ENCODE assay signal across 14 mouse cellular contexts in the genomic region with DNA sequence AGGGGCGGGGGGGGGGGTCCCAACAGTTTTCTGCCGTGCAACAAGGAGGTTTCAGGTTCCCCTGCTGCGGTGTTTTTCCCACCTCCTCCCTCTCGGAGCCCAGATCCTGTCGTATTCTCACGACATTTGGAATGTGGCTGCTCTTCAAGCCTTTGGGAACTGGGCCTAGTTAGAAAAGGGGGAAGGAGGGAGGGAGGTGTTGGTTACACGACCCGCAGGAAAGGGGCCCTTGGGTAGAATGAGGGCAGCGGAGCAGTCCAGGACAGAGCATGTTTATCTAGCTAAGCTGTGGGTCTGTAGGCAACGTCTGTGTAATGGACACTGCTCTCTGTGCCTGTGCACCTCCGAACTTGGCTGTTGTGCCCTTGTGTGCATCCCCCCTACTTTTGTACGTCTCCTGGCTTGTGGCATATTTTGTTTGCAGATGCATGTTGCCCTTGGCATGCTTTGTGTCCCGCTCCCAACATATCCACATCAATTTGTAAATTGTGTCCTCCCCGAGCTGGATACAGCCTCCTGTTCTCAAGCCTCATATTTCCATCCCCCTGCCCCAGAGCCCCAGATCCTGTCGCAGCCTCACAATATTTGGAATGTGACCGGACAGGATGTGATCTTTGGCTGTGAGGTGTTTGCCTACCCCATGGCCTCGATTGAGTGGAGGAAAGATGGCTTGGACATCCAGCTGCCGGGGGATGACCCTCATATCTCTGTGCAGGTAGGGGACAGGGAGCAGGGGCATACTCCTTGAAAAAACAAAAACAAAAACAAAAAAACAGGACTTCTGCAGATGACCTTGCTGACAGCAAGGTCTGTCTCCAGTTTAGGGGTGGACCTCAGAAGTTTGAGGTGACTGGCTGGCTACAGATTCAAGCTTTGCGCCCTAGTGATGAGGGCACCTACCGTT. TPM values are rescaled to one million over a fixed set of nuclear protein-coding genes. Genes with fewer than 3 reads are reported as not detected.
DNase-seq lines count a peak whose midpoint lies in the region; ATAC-seq lines count a peak whose summit lies in the region.
"Had no signal": no experiment of that assay in that cellular context is flagged by ENCODE, and none has a peak within 500 bp of the region (broad histone marks: within the 10 kb centered on the region; RNA-seq: fewer than 3 reads in every experiment).

No protein-coding gene starts in this region.

- H3K4me2 ChIP-seq in heart, embryonic 12.5 days, result peak overlapping the region; percentile 98; the same call in 1 of the 2 replicates
- 0 out of 2 replicates have a peak overlapping the region, but pooled peaks have one; percentile 9 for H3K4me2 ChIP-seq in lung, embryonic 15.5 days
- peak overlapping the region; percentile 93 for H3K4me2 ChIP-seq in embryonic facial prominence, embryonic 12.5 days (replicated peaks)

- H3K4me1 ChIP-seq in heart, embryonic 12.5 days (replicated peaks), result peaks cover 63% of the 10 kb centered on the region
- H3K4me1 ChIP-seq in lung, embryonic 15.5 days, result peaks cover 64% of the 10 kb centered on the region
- H3K4me1 ChIP-seq in embryonic facial prominence, embryonic 12.5 days, result peaks cover 58% of the 10 kb centered on the region
- peaks cover 63% of the 10 kb centered on the region for H3K4me1 ChIP-seq in limb, embryonic 10.5 days

- no peak overlapping the region for H3K4me3 ChIP-seq in heart, embryonic 12.5 days
- H3K4me3 ChIP-seq in lung, embryonic 15.5 days, result no peak overlapping the region
- peak overlapping the region; percentile 59; the same call in 1 of the 2 replicates for H3K4me3 ChIP-seq in embryonic facial prominence, embryonic 12.5 days
- peak overlapping the region; percentile 41 for H3K4me3 ChIP-seq in limb, embryonic 10.5 days

- H3K9ac ChIP-seq in heart, embryonic 12.5 days, result no peak overlapping the region
- H3K9ac ChIP-seq in lung, embryonic 15.5 days, result no peak overlapping the region
- 0 out of 2 replicates have a peak overlapping the region, but pooled peaks have one; percentile 45 for H3K9ac ChIP-seq in embryonic facial prominence, embryonic 12.5 days

- intact Hi-C loops in heart, postnatal 36 days (cut with DNase I), result loop anchor here (5.0 kb wide), 1 partner anchor 61 kb away; no protein-coding TSS in a partner anchor

- H3K36me3 ChIP-seq in heart, embryonic 12.5 days, result no peaks in the 10 kb centered on the region
- no peaks in the 10 kb centered on the region for H3K36me3 ChIP-seq in lung, embryonic 15.5 days
- H3K36me3 ChIP-seq in embryonic facial prominence, embryonic 12.5 days, result no peaks in the 10 kb centered on the region
- no peaks in the 10 kb centered on the region for H3K36me3 ChIP-seq in limb, embryonic 10.5 days

- DNase-seq in heart, postnatal 36 days, result no peak
- no peak for DNase-seq in lung, postnatal 36 days
- DNase-seq in limb, embryonic 10.5 days (ENCODE audit: low spot score), result peak; percentile 51
- DNase-seq in ovary, postnatal 14 days (ENCODE audit: low spot score), result no peak
- no peak for DNase-seq in urinary bladder, postnatal 25 days (ENCODE audit: low spot score)
- DNase-seq: adrenal gland, postnatal 25 days; kidney, postnatal 14 days had no signal

- ATAC-seq in heart, embryonic 12.5 days (ENCODE audit: insufficient number of reproducible peaks, low FRiP score), result no peak
- no peak for ATAC-seq in lung, embryonic 15.5 days (ENCODE audit: borderline replicate concordance, extremely low read depth, low FRiP score, low TSS enrichment)
- ATAC-seq in embryonic facial prominence, embryonic 12.5 days (ENCODE audit: insufficient number of reproducible peaks, insufficient read depth, low FRiP score, low TSS enrichment), result no peak
- ATAC-seq: lung, postnatal 0 days; midbrain, embryonic 16.5 days had no signal

- no peaks in the 10 kb centered on the region for H3K9me3 ChIP-seq in heart, embryonic 12.5 days (replicated peaks)
- H3K9me3 ChIP-seq in lung, embryonic 15.5 days, result no peaks in the 10 kb centered on the region
- H3K9me3 ChIP-seq in embryonic facial prominence, embryonic 12.5 days, result no peaks in the 10 kb centered on the region
- no peaks in the 10 kb centered on the region for H3K9me3 ChIP-seq in limb, embryonic 10.5 days (replicated peaks)

- WGBS in heart, embryonic 12.5 days, result 10% methylated on average over 20 of the region's 20 CpGs
- 8% methylated on average over 20 of the region's 20 CpGs for WGBS in lung, embryonic 15.5 days
- WGBS in embryonic facial prominence, embryonic 12.5 days, result 6% methylated on average over 20 of the region's 20 CpGs
- 6% methylated on average over 20 of the region's 20 CpGs for WGBS in limb, embryonic 10.5 days

- peaks cover 69% of the 10 kb centered on the region for H3K27me3 ChIP-seq in heart, embryonic 12.5 days (replicated peaks)
- H3K27me3 ChIP-seq in lung, embryonic 15.5 days, result peaks cover 76% of the 10 kb centered on the region
- peaks cover 63% of the 10 kb centered on the region for H3K27me3 ChIP-seq in embryonic facial prominence, embryonic 12.5 days
- peaks cover 83% of the 10 kb centered on the region for H3K27me3 ChIP-seq in limb, embryonic 10.5 days (ENCODE audit: low read depth, poor library complexity, severe bottlenecking)

- no peak overlapping the region for H3K27ac ChIP-seq in heart, embryonic 12.5 days (ENCODE audit: poor library complexity, severe bottlenecking)
- H3K27ac ChIP-seq in lung, embryonic 15.5 days, result no peak overlapping the region
- H3K27ac ChIP-seq in embryonic facial prominence, embryonic 12.5 days, result no peak overlapping the region
- no peak overlapping the region for H3K27ac ChIP-seq in limb, embryonic 10.5 days

RNA-seq across cellular contexts. Expression of a gene that starts 3.0 kb away (rescaled TPM):
- polyA plus RNA-seq in heart, embryonic 12.5 days (2016; fragmentation: Nextera tagmentation; extraction: Ambion mirVana), result 2.9 and 3.0 TPM in 2 replicates
- total RNA-seq in heart, postnatal 36 days (2021), result 1 to 10 TPM; 4.6 to 4.8 TPM
- polyA plus RNA-seq in lung, embryonic 15.5 days (2015; fragmentation: Nextera tagmentation; extraction: Ambion mirVana), result 4.9 and 6.4 TPM in 2 replicates
- polyA plus RNA-seq in embryonic facial prominence, embryonic 12.5 days (2016; fragmentation: Nextera tagmentation; extraction: Ambion mirVana), result 7.0 and 8.4 TPM in 2 replicates
- polyA plus RNA-seq in limb, embryonic 10.5 days (2016; fragmentation: Nextera tagmentation; extraction: Ambion mirVana), result 1.0 and 1.5 TPM in 2 replicates
- total RNA-seq: neutrophil, adult 5-6 weeks had no signal

RNA-seq across cellular contexts. Expression of a gene that starts 30.7 kb away (rescaled TPM):
- polyA plus RNA-seq in heart, embryonic 12.5 days (2016; fragmentation: Nextera tagmentation; extraction: Ambion mirVana), result 20.4 and 21.3 TPM in 2 replicates
- total RNA-seq in heart, postnatal 36 days (2021), result 10 to 100 TPM; 11.6 to 14.2 TPM
- 20.5 and 21.7 TPM in 2 replicates for polyA plus RNA-seq in lung, embryonic 15.5 days (2015; fragmentation: Nextera tagmentation; extraction: Ambion mirVana)
- polyA plus RNA-seq in embryonic facial prominence, embryonic 12.5 days (2016; fragmentation: Nextera tagmentation; extraction: Ambion mirVana), result 24.3 and 25.1 TPM in 2 replicates
- polyA plus RNA-seq in limb, embryonic 10.5 days (2016; fragmentation: Nextera tagmentation; extraction: Ambion mirVana), result 4.6 and 8.4 TPM in 2 replicates

RNA-seq across cellular contexts. Expression of a gene that starts 32.5 kb away (rescaled TPM):
- polyA plus RNA-seq in heart, embryonic 12.5 days (2016; fragmentation: Nextera tagmentation; extraction: Ambion mirVana), result 0.09 and 0.18 TPM in 2 replicates
- under 1 TPM; 0.11 to 0.19 TPM for total RNA-seq in heart, postnatal 36 days (2021)
- 0.30 and 0.34 TPM in 2 replicates for polyA plus RNA-seq in lung, embryonic 15.5 days (2015; fragmentation: Nextera tagmentation; extraction: Ambion mirVana)
- polyA plus RNA-seq in embryonic facial prominence, embryonic 12.5 days (2016; fragmentation: Nextera tagmentation; extraction: Ambion mirVana), result 0.29 and 0.52 TPM in 2 replicates
- polyA plus RNA-seq in limb, embryonic 10.5 days (2016; fragmentation: Nextera tagmentation; extraction: Ambion mirVana), result 0.20 and 0.28 TPM in 2 replicates
- total RNA-seq: liver, adult 2 months; neutrophil, adult 5-6 weeks had no signal

Comparison
In these comparisons a context has a peak if more than half of its experiments do, and no peak if none do; other contexts are left out.
1. H3K4me2 ChIP-seq: peak in every context shown above with its lines; median percentile 98 in heart, embryonic 12.5 days; 93 in embryonic facial prominence, embryonic 12.5 days; 9 in lung, embryonic 15.5 days.
2. H3K4me3 ChIP-seq: peak in embryonic facial prominence, embryonic 12.5 days (single experiment) and limb, embryonic 10.5 days (single experiment); none in heart, embryonic 12.5 days (single experiment) and lung, embryonic 15.5 days (single experiment).